Mouse (Mus musculus) thymus, adult 2 months (tissue): ENCODE results near the gene Ccdc73.

Source experiments
- CTCF ChIP-seq: fragments of 200-500 bp; IDR thresholded peaks from 2 replicates; pipeline ENCODE4 v1.5.1; 2012; ENCODE audit warnings: mild to moderate bottlenecking, control low read depth, low read length, moderate library complexity, borderline replicate concordance; ENCODE audit not compliant: control insufficient read depth, poor library complexity, insufficient read depth; ENCODE audit errors: extremely low read depth
- POLR2A ChIP-seq: fragments of 200-500 bp; IDR thresholded peaks from 2 replicates; pipeline ENCODE4 v1.6.1; 2012; ENCODE audit warnings: mild to moderate bottlenecking, low read length, control low read depth, moderate library complexity; ENCODE audit not compliant: control insufficient read depth, poor library complexity, insufficient read depth; ENCODE audit errors: extremely low read depth

DNA sequence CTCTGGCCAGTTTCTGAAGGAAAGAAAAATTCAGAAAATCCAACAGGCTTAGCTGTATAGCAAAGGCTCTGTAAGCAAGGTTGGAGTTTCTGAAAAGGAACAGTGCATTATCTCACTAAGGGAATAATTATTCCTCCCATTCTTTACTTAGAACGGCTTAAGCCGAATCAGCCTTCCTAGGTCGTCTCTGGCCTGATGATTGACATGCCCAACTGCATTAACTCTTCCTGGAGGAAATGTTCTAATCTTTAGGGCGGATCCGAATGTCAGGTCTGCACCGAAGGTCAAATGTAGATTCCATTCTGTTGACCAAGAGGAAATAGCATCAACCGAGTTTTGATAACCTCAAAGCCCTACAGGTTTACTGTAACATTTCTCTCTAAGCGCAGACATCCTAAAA is 11.2 kb downstream of the Ccdc73 start:
- TF ChIP-seq POLR2A, result no peak
- no peak for TF ChIP-seq CTCF
